Mouse (Mus musculus) limb, embryonic 14.5 days (tissue): ENCODE measurements around the gene Mab21l1. TPM values are rescaled to one million over a fixed set of nuclear protein-coding genes. Genes with fewer than 3 reads are reported as not detected.

Experiments
- ATAC-seq: fragments of 200-750 bp; cut with Nextera tagmentation; 2 replicates; pipeline ENCODE4 v1.8.0; 2017; ENCODE audit warnings: low read depth, moderate number of reproducible peaks, moderate TSS enrichment; ENCODE audit not compliant: low FRiP score
- DNase-seq: peaks from one replicate; pipeline ENCODE4 v3.0.0-alpha.2; 2015; ENCODE audit warnings: low spot score
- H3K27ac ChIP-seq: fragments of 300-500 bp; sonication (generic); replicated peaks from 2 replicates; pipeline ENCODE4 v1.5.1; 2014; ENCODE audit warnings: low read depth, mild to moderate bottlenecking, low read length, moderate library complexity, mixed read lengths
- H3K27me3 ChIP-seq: fragments of 300-500 bp; sonication (generic); 2 replicates; pipeline ENCODE4 v1.6.1; 2014; ENCODE audit warnings: low read length, mixed read lengths; ENCODE audit not compliant: control insufficient read depth, insufficient read depth
- H3K36me3 ChIP-seq: fragments of 300-500 bp; sonication (generic); 2 replicates; pipeline ENCODE4 v1.6.1; 2014; ENCODE audit warnings: mild to moderate bottlenecking, low read length, moderate library complexity, mixed read lengths; ENCODE audit not compliant: control insufficient read depth, insufficient read depth
- H3K4me1 ChIP-seq: fragments of 300-500 bp; sonication (generic); 2 replicates; pipeline ENCODE4 v1.6.1; 2014; ENCODE audit warnings: antibody characterized with exemption, low read length, mixed read lengths; ENCODE audit not compliant: control insufficient read depth, insufficient read depth
- H3K4me2 ChIP-seq: fragments of 300-500 bp; sonication (generic); replicated peaks from 2 replicates; pipeline ENCODE4 v1.6.1; 2014; ENCODE audit warnings: low read depth, mild to moderate bottlenecking, low read length, moderate library complexity; ENCODE audit not compliant: severe bottlenecking
- H3K4me3 ChIP-seq: fragments of 300-500 bp; sonication (generic); replicated peaks from 2 replicates; pipeline ENCODE4 v1.5.1; 2014; ENCODE audit warnings: low read length
- H3K9ac ChIP-seq: fragments of 300-500 bp; sonication (generic); 2 replicates; pipeline ENCODE4 v1.6.1; 2014; ENCODE audit warnings: mild to moderate bottlenecking, low read depth, low read length, moderate library complexity; ENCODE audit not compliant: severe bottlenecking
- H3K9me3 ChIP-seq: fragments of 300-500 bp; sonication (generic); 2 replicates; pipeline ENCODE4 v1.6.1; 2016; ENCODE audit warnings: low read length; ENCODE audit not compliant: control insufficient read depth
- POLR2A ChIP-seq: fragments of 200-500 bp; IDR thresholded peaks from 2 replicates; pipeline ENCODE4 v1.8.0; 2012; ENCODE audit warnings: inconsistent platforms, mild to moderate bottlenecking, moderate library complexity, borderline replicate concordance; ENCODE audit not compliant: insufficient read depth, insufficient read length; ENCODE audit errors: extremely low read depth
- WGBS: fragments of 180-500 bp; shearing (Covaris S2); extraction: QIAGEN DNeasy Blood & Tissue Kit; methylation state at CpG from one replicate; pipeline ENCODE4 v1.1.7; 2014; 5-methylcytosine and 5-hydroxymethylcytosine counted together
- polyA plus RNA-seq, 2 experiments: library from polyadenylated mRNA; depleted of rRNA in 1 of 2; stranded (reverse) in 1 of 2; unstranded in 1 of 2; fragments of >200 nt; fragmentation: Nextera tagmentation in 1 of 2; extraction: Ambion mirVana in 1 of 2; gene quantifications; 2 replicates each; pipeline versions ENCODE4 v1.2.1 to v1.2.3; 2012 to 2014

Mab21l1 gene
- polyA plus RNA-seq, 2 experiments = 18.7 to 18.9 TPM

- peaks cover 12% of the 10 kb centered on the region; the same call in 1 of the 2 replicates for H3K27me3 ChIP-seq
- no peak for ATAC-seq
- no peak for DNase-seq
Measured at GRCm38 (mm10) chr3:55783171-55784081, 1.1 kb downstream of the Mab21l1 start.

GRCm38 (mm10) chr3:55784101-55784500 is 1.8 kb downstream of the Mab21l1 start:
- ATAC-seq = no peak
- H3K9me3 ChIP-seq = no peaks in the 10 kb centered on the region
- H3K4me1 ChIP-seq = peaks cover 18% of the 10 kb centered on the region
- H3K36me3 ChIP-seq = no peaks in the 10 kb centered on the region
- DNase-seq = no peak
- H3K27me3 ChIP-seq = peaks cover 12% of the 10 kb centered on the region; the same call in 1 of the 2 replicates
- peak overlapping the region; percentile 82 for H3K9ac ChIP-seq
- H3K4me3 ChIP-seq = peak overlapping the region; percentile 54
- H3K27ac ChIP-seq = peak overlapping the region; percentile 92
- WGBS = 3% methylated on average over 7 of the region's 7 CpGs
- peak overlapping the region; percentile 67 for H3K4me2 ChIP-seq
- no peak for TF ChIP-seq POLR2A

More at GRCm38 (mm10) chr3:55783171-55784081, 1.1 kb downstream of the Mab21l1 start:
- WGBS = 1% methylated on average over 45 of the region's 45 CpGs
- H3K4me3 ChIP-seq = peak overlapping the region; percentile 54
- H3K27ac ChIP-seq = peak overlapping the region; percentile 92
- H3K4me1 ChIP-seq = peaks cover 13% of the 10 kb centered on the region
- H3K9me3 ChIP-seq = no peaks in the 10 kb centered on the region
- H3K4me2 ChIP-seq = peak overlapping the region; percentile 67
- TF ChIP-seq POLR2A = no peak
- H3K36me3 ChIP-seq = no peaks in the 10 kb centered on the region
- peak overlapping the region; percentile 82 for H3K9ac ChIP-seq

- Histone ChIP-seq H3K9me3 (no peaks in the 10 kb centered on the region), H3K4me1 (peaks cover 11% of the 10 kb centered on the region), H3K36me3 (no peaks in the 10 kb centered on the region), H3K27ac (peak overlapping the region; percentile 49; the same call in 1 of the 2 replicates), H3K27me3 (peaks cover 7% of the 10 kb centered on the region; the same call in 1 of the 2 replicates), H3K9ac (peak overlapping the region; percentile 81), H3K4me3 (peak overlapping the region; percentile 49), H3K4me2 (peak overlapping the region; percentile 86)
- no peak for DNase-seq
- ATAC-seq = no peak
- no peak for TF ChIP-seq POLR2A
- 34% methylated on average over 4 of the region's 4 CpGs for WGBS
Measured at GRCm38 (mm10) chr3:55785266-55785980, 3.1 kb downstream of the Mab21l1 start.

- peaks cover 1% of the 10 kb centered on the region; the same call in 1 of the 2 replicates for H3K27me3 ChIP-seq
- peak overlapping the region; percentile 81 for H3K9ac ChIP-seq
- TF ChIP-seq POLR2A = no peak
- WGBS = 21% methylated on average over 3 of the region's 3 CpGs
- H3K4me2 ChIP-seq = peak overlapping the region; percentile 86
- ATAC-seq (no peak), DNase-seq (no peak)
- H3K4me3 ChIP-seq = peak overlapping the region; percentile 49
- H3K36me3 ChIP-seq = no peaks in the 10 kb centered on the region
- H3K27ac ChIP-seq = peak overlapping the region; percentile 91
- no peaks in the 10 kb centered on the region for H3K9me3 ChIP-seq
- peaks cover 4% of the 10 kb centered on the region for H3K4me1 ChIP-seq
Measured at GRCm38 (mm10) chr3:55785981-55786725, 3.8 kb downstream of the Mab21l1 start.
